Comparison of ENCODE assay signal across 9 mouse cellular contexts in the genomic region with DNA sequence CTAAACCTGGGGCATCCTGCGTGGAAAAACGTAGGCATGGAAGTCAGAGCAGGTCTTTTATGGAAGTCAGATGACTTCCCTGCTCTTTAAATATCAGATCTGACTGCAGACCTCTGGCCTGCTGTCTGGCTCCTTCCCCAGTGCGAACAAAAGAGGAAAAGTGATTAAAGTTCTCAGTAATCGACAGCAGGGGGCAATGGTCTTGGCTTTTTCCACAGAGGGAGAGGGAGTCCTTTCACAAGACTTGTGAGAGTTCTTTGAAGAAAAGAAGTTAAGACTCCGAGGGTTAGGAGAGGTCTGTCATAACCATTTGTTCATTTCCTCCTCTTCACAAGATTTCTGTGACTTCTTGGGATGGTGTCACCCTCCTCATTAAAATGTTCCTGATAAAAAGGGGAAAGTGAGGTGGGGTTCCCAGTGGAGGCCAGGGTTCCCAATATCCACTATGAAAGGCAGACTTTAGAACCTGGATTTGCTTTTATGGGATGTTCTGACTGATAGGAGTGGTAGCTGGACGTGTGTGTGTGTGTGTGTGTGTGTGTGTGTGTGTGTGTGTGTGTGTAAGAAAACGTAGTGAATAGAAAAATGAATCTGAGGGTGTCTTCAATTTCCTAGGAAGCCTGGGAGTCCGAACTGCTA.
DNase-seq lines count a peak whose midpoint lies in the region.
"Had no signal": no experiment of that assay in that cellular context is flagged by ENCODE, and none has a peak within 500 bp of the region (broad histone marks: within the 10 kb centered on the region; RNA-seq: fewer than 3 reads in every experiment).

No protein-coding gene starts in this region.

- DNase-seq in adrenal gland, postnatal 14 days: peak; percentile 7
- no peak for DNase-seq in adrenal gland, adult 2 months
- peak; percentile 41 for DNase-seq in lung, postnatal 10 days
- DNase-seq in lung, adult 18-20 months: no peak
- peak; percentile 10 for DNase-seq in kidney, postnatal 14 days
- DNase-seq in thymus, postnatal 0 days (ENCODE audit: low spot score): no peak
- no peak for DNase-seq in urinary bladder, postnatal 25 days (ENCODE audit: low spot score)
- no peak for DNase-seq in T-cell, adult 2 months (ENCODE audit: low spot score)
- DNase-seq: B cell, adult 2 months had no signal

Comparison
In these comparisons a context has a peak if more than half of its experiments do, and no peak if none do; other contexts are left out.
1. DNase-seq: peak in adrenal gland, postnatal 14 days (single experiment), lung, postnatal 10 days (single experiment) and kidney, postnatal 14 days (single experiment); none in adrenal gland, adult 2 months (single experiment), lung, adult 18-20 months (0 of 2), thymus, postnatal 0 days (single experiment), urinary bladder, postnatal 25 days (single experiment) and T-cell, adult 2 months (single experiment).